Mouse (Mus musculus) testis, postnatal 10 days (tissue): ENCODE data around the gene Shcbp1l.

Experiments
- DNase-seq: peaks from one replicate; pipeline ENCODE4 v3.0.0; 2021; ENCODE audit warnings: low spot score

Shcbp1l gene

DNA sequence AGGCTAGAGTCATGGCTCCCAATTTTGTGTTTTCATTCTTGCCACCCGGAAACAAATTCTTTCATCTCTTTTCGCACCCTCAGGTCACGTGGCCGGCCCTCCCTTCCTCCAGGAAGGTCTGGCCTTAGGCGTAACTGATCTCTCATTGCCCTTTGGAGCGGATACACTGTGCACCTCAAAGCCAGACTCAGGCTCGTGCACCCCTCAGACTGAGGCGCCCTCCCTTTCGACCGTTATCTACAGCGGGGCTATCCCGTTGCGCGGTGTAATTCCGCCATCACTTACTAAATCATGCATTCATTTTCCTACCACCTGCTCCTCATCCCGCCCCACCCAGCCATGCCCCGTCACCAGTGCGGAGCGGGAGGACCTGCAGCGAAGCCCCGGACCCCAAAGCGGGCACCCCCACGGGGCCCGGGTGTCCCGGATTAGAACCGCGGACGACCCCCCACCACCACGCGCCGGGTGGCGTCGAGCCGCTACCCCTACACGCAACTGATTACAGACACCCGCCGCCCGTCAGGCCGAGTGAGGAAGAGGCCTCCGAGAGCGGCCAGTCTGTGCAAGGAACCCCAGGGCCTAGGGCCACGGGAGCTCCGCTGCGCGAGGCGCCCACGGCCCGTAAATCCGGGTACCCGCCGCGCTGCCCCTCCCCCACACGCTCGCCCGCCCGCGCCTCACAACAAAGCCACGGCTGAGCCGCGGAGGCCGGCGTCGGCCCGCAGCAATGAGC, 62.0 kb downstream of the Shcbp1l start:
- peak; percentile 75 for DNase-seq

DNA sequence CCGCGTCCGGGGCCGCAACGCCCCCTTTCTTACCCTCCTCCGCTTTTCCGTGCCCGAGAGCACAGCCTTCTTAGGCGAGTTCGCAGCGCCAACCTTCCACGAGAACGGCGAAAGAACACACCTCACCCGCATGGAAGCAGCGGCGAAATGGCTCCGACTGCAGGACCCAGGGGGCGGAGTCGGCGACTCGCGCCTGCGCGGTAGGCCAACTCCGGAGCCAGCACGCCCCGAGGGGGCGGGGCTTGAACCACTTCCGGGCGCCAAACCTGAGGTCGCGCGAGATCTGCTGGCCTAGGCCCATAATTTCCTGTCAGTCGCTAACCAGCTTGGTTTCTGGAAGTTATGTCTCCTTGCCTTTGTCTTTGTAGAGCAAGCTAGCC, 62.5 kb downstream of the Shcbp1l start, which contains the start of gene Dhx9:
Dhx9 (minus strand) TSS at position 161 of the 380 bp plus-strand sequence.
- peak; percentile 100 for DNase-seq

DNA sequence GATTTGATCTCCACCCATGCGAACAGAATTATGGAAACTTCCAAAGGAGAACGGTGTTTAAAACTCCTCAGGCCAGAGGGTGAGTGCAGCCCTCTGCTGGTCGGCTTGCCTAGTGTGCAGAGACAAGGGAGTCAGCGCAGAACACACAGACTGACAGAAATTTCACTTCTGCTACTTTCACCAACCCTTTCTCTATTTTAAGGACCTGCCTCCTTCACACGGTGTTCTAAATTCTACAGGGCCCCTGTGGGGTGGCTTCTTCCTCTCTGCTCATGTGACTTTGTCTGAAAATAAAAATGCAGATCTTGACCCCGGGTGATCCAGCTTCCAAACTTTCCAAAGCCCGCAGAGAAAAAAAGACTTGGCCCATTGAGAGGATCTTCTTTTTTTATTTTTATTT, 64.2 kb downstream of the Shcbp1l start:
- DNase-seq, result peak; percentile 65

DNA sequence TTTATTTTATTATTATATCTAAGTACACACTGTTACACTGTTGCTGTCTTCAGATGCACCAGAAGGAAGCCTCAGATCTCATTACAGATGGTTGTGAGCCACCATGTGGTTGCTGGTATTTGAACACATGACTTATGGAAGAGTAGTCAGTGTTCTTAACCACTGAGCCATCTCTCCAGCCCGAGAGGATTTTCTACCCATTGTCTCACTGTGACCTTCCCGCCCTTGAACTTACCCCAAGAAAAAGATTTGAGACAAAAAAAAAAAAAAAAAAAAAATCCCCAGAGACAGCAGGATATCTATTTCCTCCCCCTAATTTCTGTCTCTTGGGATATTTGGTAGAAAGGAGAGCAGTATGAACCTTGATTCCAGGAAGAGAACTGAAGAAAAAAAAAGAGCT, 64.6 kb downstream of the Shcbp1l start:
- DNase-seq, result no peak

DNA sequence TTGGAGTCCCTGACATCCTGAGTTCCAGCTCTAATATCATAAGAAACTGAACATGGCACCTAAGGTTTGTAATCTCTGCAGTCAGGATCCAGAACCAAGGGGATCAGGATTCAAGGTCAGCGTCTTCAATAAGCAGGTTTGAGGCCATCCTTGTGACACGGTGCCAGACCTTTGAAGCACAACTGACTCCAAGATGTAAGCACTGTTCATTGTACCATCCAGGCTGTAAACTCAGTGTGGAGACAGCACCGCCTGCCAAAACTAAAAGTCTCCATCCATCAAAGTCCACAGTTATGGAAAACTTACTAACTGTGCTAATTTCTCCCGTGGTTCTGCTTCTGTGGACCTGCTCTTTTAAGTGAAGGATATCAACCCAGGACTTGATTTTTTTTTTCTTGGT, 65.0 kb downstream of the Shcbp1l start:
- no peak for DNase-seq

DNA sequence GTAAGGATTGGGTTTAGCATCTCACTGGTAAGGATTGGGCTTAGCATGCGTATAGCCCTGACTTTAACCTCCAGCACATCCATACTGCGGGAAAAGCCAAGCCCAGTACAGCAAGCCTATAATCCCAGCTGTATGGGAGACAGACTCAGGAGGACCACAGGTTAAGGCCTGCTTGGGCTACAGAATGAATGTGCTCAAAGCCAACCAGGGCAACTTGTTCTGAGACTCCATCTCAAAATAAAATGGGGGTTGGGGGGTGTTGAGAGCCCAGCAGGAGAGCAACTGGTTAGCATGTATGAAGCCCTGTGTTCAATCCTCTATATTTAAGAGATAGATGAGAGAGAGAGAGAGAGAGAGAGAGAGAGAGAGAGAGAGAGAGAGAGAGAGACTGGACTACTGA, 66.4 kb downstream of the Shcbp1l start:
- DNase-seq, result no peak

DNA sequence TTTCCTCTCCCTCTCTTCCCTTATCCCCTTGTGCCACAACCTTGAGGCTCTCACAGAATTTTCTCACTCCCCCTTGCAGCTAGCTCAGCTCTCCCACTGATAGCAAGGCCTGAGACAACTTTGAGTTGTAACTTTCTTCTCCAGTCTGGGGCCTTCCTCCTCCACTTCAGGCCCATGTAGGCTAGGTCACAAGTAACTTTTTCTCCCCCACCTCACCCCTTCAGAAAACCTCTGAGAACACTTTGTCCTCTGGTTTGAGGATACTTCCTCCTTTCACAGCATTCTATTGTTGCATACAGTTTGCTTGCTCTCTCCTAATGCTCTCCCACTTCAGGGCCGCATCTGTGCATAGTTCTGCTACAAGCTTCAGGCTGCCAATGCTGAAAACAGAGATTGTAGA, 66.9 kb downstream of the Shcbp1l start:
- DNase-seq, result no peak

DNA sequence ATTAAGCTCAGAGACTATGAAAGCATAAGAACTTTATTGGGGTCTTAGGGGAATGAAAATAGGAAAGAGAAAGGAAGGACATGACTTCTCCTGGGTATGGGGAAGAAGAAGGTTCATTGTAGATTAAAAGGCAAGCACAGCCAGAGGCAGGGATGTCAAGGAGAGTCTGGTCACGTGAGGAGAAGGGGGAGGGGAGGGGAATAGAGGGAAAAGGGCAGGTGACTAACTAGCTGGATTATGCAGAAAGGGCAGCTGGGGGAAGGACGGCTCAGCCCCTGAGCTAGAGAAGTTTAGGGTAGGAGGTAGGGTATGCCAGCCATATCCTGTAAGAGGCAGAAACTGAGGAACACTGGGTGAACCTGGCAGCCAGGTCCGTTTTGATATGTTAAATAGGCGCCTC, 68.4 kb downstream of the Shcbp1l start:
- no peak for DNase-seq

DNA sequence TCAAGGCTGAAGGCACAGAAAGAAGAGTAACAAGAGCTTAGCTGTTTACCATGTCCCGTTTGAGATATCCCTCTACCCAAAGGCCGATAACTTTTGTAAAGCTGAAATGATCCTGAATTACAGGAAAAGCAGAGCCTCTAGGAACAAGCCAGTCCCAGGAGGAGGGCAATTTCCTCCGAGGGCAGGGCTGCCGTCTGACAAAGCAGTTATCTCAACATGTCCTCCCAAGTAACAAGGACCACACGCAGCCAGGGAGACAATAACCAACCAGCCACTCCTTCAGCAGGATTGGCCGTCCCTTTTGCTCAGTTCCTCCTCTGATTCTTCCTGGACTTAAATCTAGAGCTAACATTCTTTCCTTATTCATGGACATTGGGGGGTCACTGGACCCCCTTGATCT, 69.0 kb downstream of the Shcbp1l start:
- no peak for DNase-seq

DNA sequence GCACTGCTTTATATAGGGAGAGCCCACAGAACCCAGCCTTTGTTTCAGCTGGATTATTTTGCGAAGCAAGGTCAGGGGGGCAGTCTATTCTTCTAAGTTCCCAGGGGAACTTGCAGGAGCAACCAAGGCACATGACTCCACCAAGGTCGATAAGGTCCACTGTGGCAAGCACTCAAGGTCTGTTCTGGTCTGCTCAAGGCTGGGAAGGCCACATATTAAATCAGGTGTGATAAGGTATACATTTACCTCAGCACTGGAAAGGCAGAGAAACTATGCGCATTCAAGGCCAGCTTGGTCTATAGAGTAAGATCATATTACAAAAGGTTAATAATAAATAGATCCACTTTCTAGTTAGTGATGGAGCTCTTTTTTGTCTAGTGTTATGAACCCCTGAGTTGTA, 71.1 kb downstream of the Shcbp1l start:
- no peak for DNase-seq

DNA sequence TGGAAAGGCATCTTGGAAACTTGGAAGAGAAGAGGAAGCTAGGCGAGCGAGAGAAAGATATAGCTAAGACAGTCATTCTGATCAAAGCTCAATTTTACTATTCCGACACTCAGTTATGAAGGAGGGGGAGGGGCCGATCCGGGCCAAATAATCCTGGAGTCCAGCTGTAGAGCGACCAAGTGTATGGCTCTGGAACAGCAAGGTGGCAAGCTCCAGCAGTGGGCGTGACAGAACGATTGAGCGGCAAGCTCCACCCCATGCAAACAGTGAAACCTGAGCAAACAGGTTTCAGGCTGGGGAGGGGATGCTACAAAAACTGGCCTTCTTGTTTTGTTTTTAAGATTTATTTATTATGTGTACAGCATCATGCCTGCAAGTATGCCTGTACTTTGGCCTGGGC, 75.1 kb downstream of the Shcbp1l start:
- no peak for DNase-seq

DNA sequence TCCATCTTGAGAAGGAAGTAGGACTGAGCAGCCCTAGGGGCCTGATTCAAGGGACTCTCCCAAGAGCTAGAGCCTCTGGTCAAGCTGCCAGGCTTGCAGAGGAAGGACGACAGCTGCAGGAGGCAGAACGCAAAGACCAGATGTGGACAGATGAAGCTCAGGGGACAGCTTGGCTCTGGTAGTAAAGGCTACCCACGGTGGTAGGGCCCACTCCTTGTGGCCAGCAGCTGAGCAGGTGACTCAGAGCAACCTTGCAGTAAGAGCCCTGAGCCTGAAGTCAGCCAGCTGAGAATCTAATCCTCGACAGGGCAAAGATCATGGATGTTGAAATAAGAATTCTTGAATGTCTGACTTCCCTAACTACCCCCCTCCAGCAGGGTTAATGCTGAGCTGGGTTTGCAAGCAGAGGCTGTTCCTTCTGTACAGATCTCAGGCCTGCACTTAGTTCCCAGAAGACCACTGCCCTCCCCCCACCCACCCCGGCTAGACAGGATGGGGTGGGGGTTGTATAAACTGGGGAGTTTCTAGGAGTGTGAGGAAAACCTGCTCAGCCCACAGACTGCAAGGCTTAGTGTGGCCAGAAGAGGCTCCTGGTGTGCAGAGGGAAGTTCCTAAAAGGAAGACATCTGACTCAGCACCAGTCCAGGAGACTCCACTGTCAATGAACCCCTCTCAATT, 76.8 kb downstream of the Shcbp1l start:
- DNase-seq, result no peak
